Mouse (Mus musculus) kidney, postnatal 4 days (tissue): ENCODE measurements at regions not wholly inside any gene's neighbourhood (a gene's known extent, or its start where the extent isn't known, plus 50 kb on each side); places are given as distances from the start of the nearest gene placed in this dataset.

Source experiments
- DNase-seq, 2 experiments: peaks; one replicate each; pipeline ENCODE4 v3.0.0; 2021; ENCODE audit warnings: mixed read lengths in 2 of 2

- DNase-seq, result no peak
Observed at GRCm38 (mm10) chr13:6461363-6461762, 86.6 kb upstream of the Pitrm1 start.

GRCm38 (mm10) chr13:6465911-6466419, 82.0 kb upstream of the Pitrm1 start:
- DNase-seq, result no peak

- peak; percentile 76 to 83 for DNase-seq
Observed at GRCm38 (mm10) chr13:6469446-6470227, 78.3 kb upstream of the Pitrm1 start.

GRCm38 (mm10) chr13:6470286-6471103, 77.5 kb upstream of the Pitrm1 start:
- DNase-seq, result no peak

GRCm38 (mm10) chr13:6471643-6472042, 76.3 kb upstream of the Pitrm1 start:
- peak; percentile 62 to 70 for DNase-seq

- peak; percentile 7 to 13 for DNase-seq
Observed at GRCm38 (mm10) chr13:6473401-6474190, 74.4 kb upstream of the Pitrm1 start.

GRCm38 (mm10) chr13:6479667-6480066, 68.3 kb upstream of the Pitrm1 start:
- DNase-seq, result no peak

- DNase-seq, result no peak
Observed at GRCm38 (mm10) chr13:6484418-6484817, 63.5 kb upstream of the Pitrm1 start.

GRCm38 (mm10) chr13:6487837-6488236, 60.1 kb upstream of the Pitrm1 start:
- DNase-seq, result no peak

- DNase-seq, result no peak
Observed at GRCm38 (mm10) chr13:6492916-6493619, 54.9 kb upstream of the Pitrm1 start.
